Mouse (Mus musculus) forebrain, embryonic 13.5 days (tissue): ENCODE measurements around the gene Rep15. TPM values are rescaled to one million over a fixed set of nuclear protein-coding genes. Genes with fewer than 3 reads are reported as not detected.
A peak's percentile ranks its signal among the peaks of the same experiment; 100 is the strongest.

Source experiments
- ATAC-seq: fragments of 200-750 bp; cut with Nextera tagmentation; 2 replicates; pipeline ENCODE4 v1.8.0; 2017
- H3K27ac ChIP-seq: fragments of 300-500 bp; sonication (generic); 2 replicates; pipeline ENCODE4 v1.5.1; 2015; ENCODE audit warnings: inconsistent platforms, mild to moderate bottlenecking, moderate library complexity
- H3K27me3 ChIP-seq: fragments of 300-500 bp; sonication (generic); 2 replicates; pipeline ENCODE4 v1.6.1; 2015; ENCODE audit warnings: mild to moderate bottlenecking, inconsistent platforms
- H3K36me3 ChIP-seq: fragments of 300-500 bp; sonication (generic); 2 replicates; pipeline ENCODE4 v1.6.1; 2015; ENCODE audit warnings: mild to moderate bottlenecking, inconsistent platforms; ENCODE audit not compliant: poor library complexity, severe bottlenecking
- H3K4me1 ChIP-seq: fragments of 300-500 bp; sonication (generic); 2 replicates; pipeline ENCODE4 v1.6.1; 2015; ENCODE audit warnings: inconsistent platforms
- H3K4me2 ChIP-seq: fragments of 300-500 bp; sonication (generic); 2 replicates; pipeline ENCODE4 v1.6.1; 2015; ENCODE audit warnings: inconsistent platforms, mild to moderate bottlenecking, moderate library complexity
- H3K4me3 ChIP-seq: fragments of 300-500 bp; sonication (generic); 2 replicates; pipeline ENCODE4 v1.5.1; 2015; ENCODE audit warnings: mild to moderate bottlenecking, inconsistent platforms
- H3K9ac ChIP-seq: fragments of 300-500 bp; sonication (generic); 2 replicates; pipeline ENCODE4 v1.6.1; 2015; ENCODE audit warnings: mild to moderate bottlenecking, inconsistent platforms
- H3K9me3 ChIP-seq: fragments of 300-500 bp; sonication (generic); replicated peaks from 2 replicates; pipeline ENCODE4 v1.6.1; 2016; ENCODE audit warnings: inconsistent platforms
- WGBS: fragments of 180-500 bp; shearing (Covaris S2); methylation state at CpG from one replicate; pipeline ENCODE4 v1.1.7; 2015; 5-methylcytosine and 5-hydroxymethylcytosine counted together
- polyA plus RNA-seq: library from polyadenylated mRNA; unstranded; fragments of >200 nt; fragmentation: Nextera tagmentation; extraction: Ambion mirVana; gene quantifications from 2 replicates; pipeline ENCODE4 v1.2.1, GENCODE M21; 2015

Rep15 gene
- polyA plus RNA-seq, 1 experiment from 2014 or later: 0.97 TPM

DNA sequence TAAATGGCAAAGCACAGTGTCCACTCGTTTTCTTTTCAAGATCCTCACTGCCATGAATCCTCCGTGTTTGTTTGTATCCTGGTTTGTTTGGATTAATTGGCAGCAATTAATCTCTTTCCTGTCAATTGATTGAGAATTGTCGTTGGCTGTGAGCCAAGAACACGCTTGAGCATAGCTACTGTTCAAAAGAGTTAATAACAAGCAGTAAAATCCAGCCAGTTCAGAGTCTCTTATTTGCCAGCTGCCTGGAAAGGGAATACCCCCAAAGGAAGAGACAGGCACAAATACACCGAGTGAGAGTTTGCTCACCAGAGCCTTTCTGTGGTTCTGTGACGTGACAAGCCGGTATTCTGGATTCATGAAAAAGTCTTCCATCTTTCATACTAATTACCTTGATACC is 29.6 kb downstream of the Rep15 start:
- Histone ChIP-seq H3K4me1 (peaks cover 16% of the 10 kb centered on the region), H3K36me3 (peaks cover 61% of the 10 kb centered on the region), H3K9me3 (no peaks in the 10 kb centered on the region), H3K9ac (no peak overlapping the region), H3K4me3 (no peak overlapping the region), H3K27me3 (no peaks in the 10 kb centered on the region), H3K27ac (peak overlapping the region; percentile 61), H3K4me2 (no peak overlapping the region)
- peak; percentile 75 for ATAC-seq
- 34% methylated on average over 7 of the region's 7 CpGs for WGBS

DNA sequence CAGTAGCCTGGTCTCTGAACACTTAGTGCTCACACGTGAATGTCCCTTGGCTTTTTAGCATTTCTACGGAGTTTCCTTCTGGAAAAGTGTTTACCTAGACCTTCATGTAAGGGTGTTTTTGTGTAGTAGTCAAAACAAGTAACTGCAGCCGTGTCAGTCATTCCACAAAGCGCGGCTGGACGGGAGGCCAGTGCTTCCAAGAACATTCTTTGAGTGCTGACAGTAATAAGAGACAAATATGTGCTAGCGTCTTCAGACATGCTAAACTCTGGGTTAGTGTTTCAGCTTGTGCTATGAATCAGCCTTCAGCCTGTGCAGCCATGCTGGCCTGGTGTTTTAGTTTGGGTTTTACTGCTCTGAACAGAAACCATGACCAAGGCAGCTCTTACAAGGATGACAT is 30.3 kb downstream of the Rep15 start:
- Histone ChIP-seq H3K9ac (no peak overlapping the region), H3K36me3 (peaks cover 62% of the 10 kb centered on the region), H3K9me3 (no peaks in the 10 kb centered on the region), H3K4me1 (peaks cover 16% of the 10 kb centered on the region), H3K27ac (0 out of 2 replicates have a peak overlapping the region, but pooled peaks have one; percentile 61), H3K4me3 (no peak overlapping the region), H3K27me3 (no peaks in the 10 kb centered on the region), H3K4me2 (no peak overlapping the region)
- 79% methylated on average over 7 of the region's 7 CpGs for WGBS
- ATAC-seq: no peak

GRCm38 (mm10) chr6:147064226-147064943 is 32.0 kb downstream of the Rep15 start:
- Histone ChIP-seq H3K4me1 (peaks cover 16% of the 10 kb centered on the region), H3K4me2 (no peak overlapping the region), H3K9ac (no peak overlapping the region), H3K27me3 (no peaks in the 10 kb centered on the region), H3K27ac (no peak overlapping the region), H3K9me3 (no peaks in the 10 kb centered on the region), H3K4me3 (no peak overlapping the region), H3K36me3 (peaks cover 60% of the 10 kb centered on the region)
- WGBS: 94% methylated on average over 10 of the region's 10 CpGs
- ATAC-seq: no peak

- H3K9me3 ChIP-seq: no peaks in the 10 kb centered on the region
- H3K4me2 ChIP-seq: no peak overlapping the region
- WGBS: 98% methylated on average over 6 of the region's 6 CpGs
- ATAC-seq: no peak
- peaks cover 61% of the 10 kb centered on the region for H3K36me3 ChIP-seq
- no peak overlapping the region for H3K27ac ChIP-seq
- H3K4me3 ChIP-seq: no peak overlapping the region
- H3K9ac ChIP-seq: no peak overlapping the region
- peaks cover 16% of the 10 kb centered on the region for H3K4me1 ChIP-seq
- H3K27me3 ChIP-seq: no peaks in the 10 kb centered on the region
Measured at GRCm38 (mm10) chr6:147064944-147065261, 32.5 kb downstream of the Rep15 start.

DNA sequence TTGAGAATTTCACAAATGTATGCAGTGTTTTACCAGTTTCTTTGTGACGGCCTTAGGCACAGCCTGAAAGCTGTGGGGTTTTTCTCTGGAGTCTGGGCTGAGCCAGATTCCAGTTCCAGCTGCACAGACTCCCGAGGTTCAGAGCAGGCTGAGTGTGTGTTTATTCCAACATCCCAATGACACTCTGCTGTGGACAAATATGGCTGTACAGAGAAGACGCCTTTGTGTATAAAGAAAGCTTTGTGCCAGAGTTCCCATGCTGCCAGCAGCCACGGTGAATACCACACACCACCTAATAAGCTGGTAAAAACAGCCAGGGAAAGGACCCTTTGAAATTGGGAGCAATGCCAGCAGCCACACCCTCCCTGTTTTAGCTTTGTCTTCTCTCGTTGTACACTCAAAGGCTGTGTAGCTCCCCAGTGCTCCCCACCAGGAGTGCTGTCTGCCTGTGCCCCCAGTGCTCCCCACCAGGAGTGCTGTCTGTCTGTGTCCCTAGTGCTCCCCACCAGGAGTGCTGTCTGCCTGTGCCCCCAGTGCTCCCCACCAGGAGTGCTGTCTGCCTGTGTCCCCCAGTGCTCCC is 43.5 kb downstream of the Rep15 start:
- 32% methylated on average over 5 of the region's 5 CpGs for WGBS
- Histone ChIP-seq H3K36me3 (peaks cover 24% of the 10 kb centered on the region), H3K4me3 (no peak overlapping the region), H3K4me2 (no peak overlapping the region), H3K9ac (no peak overlapping the region), H3K27ac (peak overlapping the region; percentile 41), H3K4me1 (peaks cover 7% of the 10 kb centered on the region), H3K27me3 (no peaks in the 10 kb centered on the region), H3K9me3 (no peaks in the 10 kb centered on the region)
- ATAC-seq: peak; percentile 84

DNA sequence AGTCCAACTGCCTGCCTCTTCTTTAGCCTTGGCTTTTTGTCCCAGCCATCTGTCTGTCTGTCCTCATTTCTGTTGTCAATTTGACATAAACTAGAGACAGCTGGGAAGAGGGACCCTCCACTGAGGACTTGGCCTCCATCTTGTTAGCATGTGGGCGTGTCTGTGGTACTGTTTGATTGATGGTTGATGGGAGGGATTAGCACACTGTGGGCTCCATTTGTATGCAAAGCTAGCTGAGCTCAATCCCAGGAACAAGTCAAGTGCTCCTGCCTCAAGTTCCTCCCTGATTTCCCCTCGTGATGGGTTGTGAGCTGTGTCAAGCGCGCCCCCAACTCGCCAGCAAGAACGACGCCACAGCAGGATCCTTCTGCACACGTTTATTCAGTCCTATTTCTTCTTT is 44.5 kb downstream of the Rep15 start:
- H3K4me3 ChIP-seq: no peak overlapping the region
- peak; percentile 60 for ATAC-seq
- 74% methylated on average over 8 of the region's 8 CpGs for WGBS
- no peak overlapping the region for H3K9ac ChIP-seq
- no peaks in the 10 kb centered on the region for H3K9me3 ChIP-seq
- H3K27me3 ChIP-seq: no peaks in the 10 kb centered on the region
- H3K27ac ChIP-seq: no peak overlapping the region
- peaks cover 15% of the 10 kb centered on the region for H3K36me3 ChIP-seq
- H3K4me1 ChIP-seq: peaks cover 7% of the 10 kb centered on the region
- H3K4me2 ChIP-seq: no peak overlapping the region

DNA sequence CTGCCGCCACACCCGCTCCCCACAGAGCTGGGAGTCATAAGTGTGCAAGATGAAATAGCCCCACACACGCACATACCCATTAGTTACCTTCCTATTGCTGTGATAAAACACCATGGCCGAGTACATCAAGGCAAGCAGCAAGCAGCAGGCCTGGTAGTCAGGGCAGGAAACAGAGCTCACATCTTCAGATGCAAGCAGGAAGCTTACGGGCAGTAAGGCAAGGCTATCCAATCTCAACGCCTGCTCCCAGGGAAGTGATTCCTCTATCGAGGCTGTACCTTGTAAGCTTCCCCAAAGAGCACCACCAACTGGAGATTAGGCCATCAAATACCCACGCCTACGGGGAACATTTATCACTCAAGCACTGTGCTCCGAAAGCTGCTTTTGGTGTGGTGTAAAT is 47.5 kb downstream of the Rep15 start:
- no peak for ATAC-seq
- Histone ChIP-seq H3K27me3 (no peaks in the 10 kb centered on the region), H3K36me3 (no peaks in the 10 kb centered on the region), H3K27ac (no peak overlapping the region), H3K9ac (no peak overlapping the region), H3K4me2 (no peak overlapping the region), H3K9me3 (no peaks in the 10 kb centered on the region), H3K4me1 (peaks cover 7% of the 10 kb centered on the region), H3K4me3 (no peak overlapping the region)
- WGBS: 92% methylated on average over 10 of the region's 10 CpGs

Other genes with a start within 250 kb of the Rep15 start
- gene Arntl2, start 236.5 kb upstream of the Rep15 start, polyA plus RNA-seq: 1.1 and 2.2 TPM in 2 replicates
- not detected in 2 replicates for gene Smco2, start 182.5 kb upstream of the Rep15 start, polyA plus RNA-seq
- gene Ppfibp1, start 144.1 kb upstream of the Rep15 start, polyA plus RNA-seq: 12.7 and 16.5 TPM in 2 replicates
- 0.05 and 0.08 TPM in 2 replicates for gene 1700034J05Rik, start 78.2 kb upstream of the Rep15 start, polyA plus RNA-seq
- 99.0 and 112 TPM in 2 replicates for gene Mrps35, start 10.2 kb downstream of the Rep15 start, polyA plus RNA-seq
- 0.49 and 0.58 TPM in 2 replicates for gene Mansc4, start 54.4 kb downstream of the Rep15 start, polyA plus RNA-seq
- gene Klhl42, start 58.8 kb downstream of the Rep15 start, polyA plus RNA-seq: 3.9 and 4.0 TPM in 2 replicates
- gene Pthlh, start 231.6 kb downstream of the Rep15 start, polyA plus RNA-seq: 1.6 and 2.8 TPM in 2 replicates